ENCODE assay signal across 9 mouse cellular contexts in genomic region chr12:108601326-108601725, GRCm38 (mm10). TPM values are rescaled to one million over a fixed set of nuclear protein-coding genes. Genes with fewer than 3 reads are reported as not detected.
DNase-seq lines count a peak whose midpoint lies in the region; ATAC-seq and TF ChIP-seq lines count a peak whose summit lies in the region.
"Had no signal": no experiment of that assay in that cellular context is flagged by ENCODE, and none has a peak within 500 bp of the region (broad histone marks: within the 10 kb centered on the region; RNA-seq: fewer than 3 reads in every experiment).

No protein-coding gene starts in this region.

- no peak overlapping the region for H3K27ac ChIP-seq in layer of hippocampus, adult 2 months
- H3K27ac ChIP-seq: midbrain, embryonic 12.5 days had no signal

- H3K4me3 ChIP-seq in layer of hippocampus, adult 2 months: no peak overlapping the region
- H3K4me3 ChIP-seq: midbrain, embryonic 12.5 days had no signal

- no peak for TF ChIP-seq CTCF in layer of hippocampus, adult 2 months (conservative IDR thresholded peaks at IDR 0.05)
- TF ChIP-seq CTCF in brain, embryonic 14.5 days (IDR thresholded peaks at IDR 0.05; ENCODE audit: borderline replicate concordance, extremely low read depth, insufficient read depth, insufficient read length): no peak

- no peak for ATAC-seq in inflammation-experienced regulatory T-cells, adult 6 months
- ATAC-seq: intestine, embryonic 16.5 days had no signal

- peak; percentile 12 to 42 for DNase-seq in layer of hippocampus, adult 2 months (ENCODE audit: low spot score in 2 of 2)
- no peak for DNase-seq in layer of hippocampus, postnatal 25 days (ENCODE audit: extremely low spot score in 1 of 2, low spot score in 1 of 2)
- peak; percentile 11 for DNase-seq in ZHBTc4 (ENCODE audit: low read depth, low spot score)
- peak; percentile 42 for DNase-seq in brain, embryonic 14.5 days (ENCODE audit: low read depth)
- peak; percentile 30 to 31 for DNase-seq in frontal cortex, postnatal 14 days (ENCODE audit: low spot score in 2 of 2)
- no peak for DNase-seq in kidney, postnatal 25 days

- no peak for TF ChIP-seq POLR2A in brain, embryonic 14.5 days (IDR thresholded peaks at IDR 0.05; ENCODE audit: borderline replicate concordance, extremely low read depth, insufficient read depth, insufficient read length, poor library complexity, severe bottlenecking)

RNA-seq across cellular contexts. Expression of gene Evl, which starts 46.8 kb away (rescaled TPM):
- 100 to 1,000 TPM; 194 to 199 TPM for total RNA-seq in layer of hippocampus, adult 2 months (2021)
- total RNA-seq in layer of hippocampus, postnatal 25 days (2021): 100 to 1,000 TPM; 201 to 204 TPM
- polyA plus RNA-seq in brain, embryonic 14.5 days (2012; rRNA removed): 432 and 459 TPM in 2 replicates
- polyA plus RNA-seq in inflammation-experienced regulatory T-cells, adult 6 months (2017; shearing (Covaris generic)): 100 to 1,000 TPM; 124 to 306 (median 304) TPM

Comparison
In these comparisons a context has a peak if more than half of its experiments do, and no peak if none do; other contexts are left out.
1. DNase-seq: peak in layer of hippocampus, adult 2 months (2 of 2), ZHBTc4 (single experiment), brain, embryonic 14.5 days (single experiment) and frontal cortex, postnatal 14 days (2 of 2); none in layer of hippocampus, postnatal 25 days (0 of 2) and kidney, postnatal 25 days (0 of 2).